Mouse (Mus musculus) Patski (cell line): ENCODE measurements around the gene Ube2h. TPM values are rescaled to one million over a fixed set of nuclear protein-coding genes. Genes with fewer than 3 reads are reported as not detected.
A peak's percentile ranks its signal among the peaks of the same experiment; 100 is the strongest.

Experiments used
- ATAC-seq: fragments of 100-300 bp; one replicate; pipeline ENCODE4 v1.8.0; 2021
- CTCF ChIA-PET: fragments of 350-600 bp; sonication (Branson Sonifier 250); formaldehyde crosslinking; loops from one replicate; lab custom pipeline; 2022; ENCODE audit warnings: inconsistent platforms; lab: Charles Lee
- POLR2A ChIA-PET: fragments of 350-600 bp; sonication (Branson Sonifier 250); formaldehyde crosslinking; loops from one replicate; lab custom pipeline; 2022; ENCODE audit warnings: antibody characterized with exemption, inconsistent platforms; lab: Charles Lee
- DNase-seq: peaks from one replicate; pipeline ENCODE4 v3.0.0-alpha.2; 2011; ENCODE audit warnings: low read depth, low spot score
- H3K27me3 ChIP-seq: fragments of 371-371 bp; one replicate; pipeline ENCODE4 v1.5.1; 2021
- CTCF ChIP-seq: fragments of 100-300 bp; IDR thresholded peaks from one replicate; pipeline ENCODE4 v1.5.1; 2021
- in situ Hi-C: fragments of 300-500 bp; cut with MboI; formaldehyde crosslinking; loops from 3 replicates; pipeline ENCODE4 v1.11.1; 2018; ENCODE audit warnings: low pct_unique_long_range_greater_than_20kb, mixed read lengths
- polyA plus RNA-seq: library from polyadenylated mRNA; unstranded; gene quantifications from one replicate; pipeline ENCODE4 v1.2.3, GENCODE M21; 2021

Gene Ube2h
- polyA plus RNA-seq, 1 experiment from 2014 or later, result 88.9 TPM

GRCm38 (mm10) chr6:30252271-30253010 lies 51.9 kb downstream of the Ube2h start:
- H3K27me3 ChIP-seq, result no peaks in the 10 kb centered on the region
- in situ Hi-C loops, result no loop called here
- TF ChIP-seq CTCF, result no peak
- ATAC-seq, result peak; percentile 60
- ChIA-PET POLR2A (no interaction called here), CTCF (interaction anchor here (1.1 kb wide), 1 partner anchor 106 kb away, joined by 3 read pairs; no protein-coding TSS in a partner anchor)
- DNase-seq, result peak; percentile 20

GRCm38 (mm10) chr6:30248708-30249107 lies 55.6 kb downstream of the Ube2h start:
- ATAC-seq, result no peak
- in situ Hi-C loops, result no loop called here
- no peaks in the 10 kb centered on the region for H3K27me3 ChIP-seq
- DNase-seq, result no peak
- ChIA-PET POLR2A (no interaction called here), CTCF (interaction anchor here (3.1 kb wide), 1 partner anchor 7 kb away, joined by 7 read pairs; no protein-coding TSS in a partner anchor)
- no peak for TF ChIP-seq CTCF

- POLR2A ChIA-PET, result no interaction called here
- H3K27me3 ChIP-seq, result no peaks in the 10 kb centered on the region
- in situ Hi-C loops, result no loop called here
- CTCF ChIA-PET, result interaction anchor here (3.1 kb wide), 1 partner anchor 10 kb away, joined by 7 read pairs; no protein-coding TSS in a partner anchor
- DNase-seq (no peak), ATAC-seq (no peak)
- no peak for TF ChIP-seq CTCF
Measured at GRCm38 (mm10) chr6:30245940-30246339, 58.4 kb downstream of the Ube2h start.

- in situ Hi-C loops, result no loop called here
- ATAC-seq (no peak), DNase-seq (no peak)
- POLR2A ChIA-PET, result no interaction called here
- H3K27me3 ChIP-seq, result no peaks in the 10 kb centered on the region
- TF ChIP-seq CTCF, result no peak
- CTCF ChIA-PET, result interaction anchor here (3.1 kb wide), 1 partner anchor 11 kb away, joined by 7 read pairs; no protein-coding TSS in a partner anchor
Measured at GRCm38 (mm10) chr6:30245397-30245796, 58.9 kb downstream of the Ube2h start.

- CTCF ChIA-PET, result no interaction called here
- no peak for TF ChIP-seq CTCF
- ATAC-seq (no peak), DNase-seq (no peak)
- H3K27me3 ChIP-seq, result no peaks in the 10 kb centered on the region
- POLR2A ChIA-PET, result no interaction called here
- in situ Hi-C loops, result no loop called here
Measured at GRCm38 (mm10) chr6:30243347-30244007, 60.9 kb downstream of the Ube2h start.

- DNase-seq (no peak), ATAC-seq (no peak)
- CTCF ChIA-PET, result interaction anchor here (1.4 kb wide), 1 partner anchor 16 kb away, joined by 3 read pairs; no protein-coding TSS in a partner anchor
Measured at GRCm38 (mm10) chr6:30242928-30243327, 61.4 kb downstream of the Ube2h start.

GRCm38 (mm10) chr6:30240105-30240504 lies 64.2 kb downstream of the Ube2h start:
- in situ Hi-C loops, result no loop called here
- DNase-seq, result no peak
- TF ChIP-seq CTCF, result no peak
- no peak for ATAC-seq
- CTCF ChIA-PET, result interaction anchor here (1.1 kb wide), 1 partner anchor 15 kb away, joined by 4 read pairs; no protein-coding TSS in a partner anchor
- no peaks in the 10 kb centered on the region for H3K27me3 ChIP-seq
- POLR2A ChIA-PET, result no interaction called here

More at GRCm38 (mm10) chr6:30242928-30243327, 61.4 kb downstream of the Ube2h start:
- POLR2A ChIA-PET, result no interaction called here
- no peaks in the 10 kb centered on the region for H3K27me3 ChIP-seq
- TF ChIP-seq CTCF, result no peak
- in situ Hi-C loops, result no loop called here

- DNase-seq, result no peak
- ChIA-PET POLR2A (no interaction called here), CTCF (no interaction called here)
- in situ Hi-C loops, result no loop called here
- H3K27me3 ChIP-seq, result no peaks in the 10 kb centered on the region
- TF ChIP-seq CTCF, result no peak
- ATAC-seq, result no peak
Measured at GRCm38 (mm10) chr6:30239207-30239606, 65.1 kb downstream of the Ube2h start.

GRCm38 (mm10) chr6:30238079-30238478 lies 66.3 kb downstream of the Ube2h start:
- in situ Hi-C loops, result no loop called here
- ATAC-seq, result no peak
- no peak for DNase-seq
- ChIA-PET POLR2A (interaction anchor here (0.5 kb wide), 1 partner anchor 50 kb away, joined by 5 read pairs; no protein-coding TSS in a partner anchor), CTCF (no interaction called here)
- no peaks in the 10 kb centered on the region for H3K27me3 ChIP-seq
- no peak for TF ChIP-seq CTCF

- POLR2A ChIA-PET, result interaction anchor here (0.8 kb wide), 1 partner anchor 10 kb away, joined by 3 read pairs; no protein-coding TSS in a partner anchor
- TF ChIP-seq CTCF, result no peak
- DNase-seq, result no peak
- CTCF ChIA-PET, result no interaction called here
- no peak for ATAC-seq
- in situ Hi-C loops, result no loop called here
- H3K27me3 ChIP-seq, result no peaks in the 10 kb centered on the region
Measured at GRCm38 (mm10) chr6:30236564-30236963, 67.8 kb downstream of the Ube2h start.
